Mouse (Mus musculus) kidney, postnatal 0 days (tissue): ENCODE measurements around the gene Nsd1. TPM values are rescaled to one million over a fixed set of nuclear protein-coding genes. Genes with fewer than 3 reads are reported as not detected.

Experiments used
- ATAC-seq: fragments of 200-750 bp; cut with Nextera tagmentation; replicated peaks from 2 replicates; pipeline ENCODE4 v1.8.0; 2017; ENCODE audit warnings: low read depth, moderate number of reproducible peaks, moderate TSS enrichment, moderate library complexity; ENCODE audit not compliant: low FRiP score
- DNase-seq: peaks from one replicate; pipeline ENCODE4 v3.0.0-alpha.2; 2016; ENCODE audit warnings: low spot score
- H3K27ac ChIP-seq: fragments of 300-500 bp; sonication (generic); 2 replicates; pipeline ENCODE4 v1.5.1; 2014; ENCODE audit warnings: mild to moderate bottlenecking
- H3K27me3 ChIP-seq: fragments of 300-500 bp; sonication (generic); 2 replicates; pipeline ENCODE4 v1.6.1; 2014; ENCODE audit warnings: low read length, mixed read lengths; ENCODE audit not compliant: insufficient read depth
- H3K36me3 ChIP-seq: fragments of 300-500 bp; sonication (generic); 2 replicates; pipeline ENCODE4 v1.6.1; 2014; ENCODE audit warnings: low read length, mixed read lengths; ENCODE audit not compliant: insufficient read depth
- H3K4me1 ChIP-seq: fragments of 300-500 bp; sonication (generic); replicated peaks from 2 replicates; pipeline ENCODE4 v1.6.1; 2014; ENCODE audit warnings: antibody characterized with exemption, low read length, mixed read lengths; ENCODE audit not compliant: insufficient read depth
- H3K4me2 ChIP-seq: fragments of 300-500 bp; sonication (generic); 2 replicates; pipeline ENCODE4 v1.6.1; 2014; ENCODE audit warnings: mild to moderate bottlenecking, low read length, moderate library complexity, mixed read lengths
- H3K4me3 ChIP-seq: fragments of 300-500 bp; sonication (generic); replicated peaks from 2 replicates; pipeline ENCODE4 v1.5.1; 2014; ENCODE audit warnings: low read depth, low read length
- H3K9ac ChIP-seq: fragments of 300-500 bp; sonication (generic); 2 replicates; pipeline ENCODE4 v1.6.1; 2014; ENCODE audit warnings: low read depth, low read length
- H3K9me3 ChIP-seq: fragments of 300-500 bp; sonication (generic); replicated peaks from 2 replicates; pipeline ENCODE4 v1.6.1; 2016; ENCODE audit warnings: low read length, inconsistent platforms, mixed read lengths
- CTCF ChIP-seq: IDR thresholded peaks from 2 replicates; pipeline ENCODE4 v1.5.1; 2016; ENCODE audit warnings: antibody characterized with exemption, low read depth, mild to moderate bottlenecking, moderate library complexity
- WGBS: fragments of 180-500 bp; shearing (Covaris S2); extraction: QIAGEN DNeasy Blood & Tissue Kit; methylation state at CpG from one replicate; pipeline ENCODE4 v1.1.7; 2014; 5-methylcytosine and 5-hydroxymethylcytosine counted together
- polyA plus RNA-seq: library from polyadenylated mRNA; unstranded; fragments of >200 nt; fragmentation: Nextera tagmentation; extraction: Ambion mirVana; gene quantifications from 2 replicates; pipeline ENCODE4 v1.2.1, GENCODE M21; 2015

Gene Nsd1
- polyA plus RNA-seq, 1 experiment from 2014 or later, result 52.5 TPM

GRCm38 (mm10) chr13:55313051-55313450, 103.5 kb downstream of the Nsd1 start:
- H3K4me3 ChIP-seq, result no peak overlapping the region
- H3K27ac ChIP-seq, result no peak overlapping the region
- H3K36me3 ChIP-seq, result peaks cover 63% of the 10 kb centered on the region
- no peak overlapping the region for H3K9ac ChIP-seq
- H3K9me3 ChIP-seq, result no peaks in the 10 kb centered on the region
- 52% methylated on average over 9 of the region's 9 CpGs for WGBS
- no peak overlapping the region for H3K4me2 ChIP-seq
- H3K4me1 ChIP-seq, result no peaks in the 10 kb centered on the region
- H3K27me3 ChIP-seq, result no peaks in the 10 kb centered on the region
- no peak for DNase-seq
- TF ChIP-seq CTCF, result no peak
- ATAC-seq, result no peak

DNA sequence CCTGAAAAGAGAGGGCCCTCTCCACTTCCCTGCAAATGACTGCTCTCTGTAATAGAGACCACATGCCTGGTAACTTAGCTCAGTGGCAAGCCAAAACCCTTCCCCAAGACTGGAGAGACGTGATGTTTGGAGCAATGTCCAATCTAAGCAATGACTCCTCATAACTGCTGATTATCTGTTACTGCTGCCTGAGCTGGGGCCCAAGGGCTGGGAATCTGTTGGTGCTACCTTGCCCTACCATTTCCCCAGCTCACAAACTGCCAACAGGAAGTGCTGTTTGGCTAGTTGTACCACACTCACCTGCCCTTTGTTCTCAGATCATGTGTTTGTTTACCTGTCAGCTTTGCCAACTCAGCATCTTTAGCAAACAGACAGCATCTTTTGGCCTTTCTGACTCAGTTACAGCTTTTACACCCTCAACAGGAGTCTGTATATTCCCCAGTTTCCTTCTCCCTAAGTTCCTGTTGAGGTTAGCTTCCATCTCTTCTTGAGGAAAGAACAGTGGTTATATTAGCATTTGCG, 105.4 kb downstream of the Nsd1 start:
- WGBS, result 86% methylated on average over 2 of the region's 2 CpGs
- no peak for TF ChIP-seq CTCF
- Histone ChIP-seq H3K27me3 (no peaks in the 10 kb centered on the region), H3K4me3 (no peak overlapping the region), H3K4me2 (no peak overlapping the region), H3K27ac (no peak overlapping the region), H3K4me1 (no peaks in the 10 kb centered on the region), H3K36me3 (peaks cover 68% of the 10 kb centered on the region), H3K9ac (no peak overlapping the region), H3K9me3 (no peaks in the 10 kb centered on the region)
- ATAC-seq, result no peak; the same call in 1 of the 2 replicates
- DNase-seq, result no peak

- Histone ChIP-seq H3K36me3 (peaks cover 39% of the 10 kb centered on the region), H3K9ac (no peak overlapping the region), H3K9me3 (no peaks in the 10 kb centered on the region), H3K27me3 (no peaks in the 10 kb centered on the region), H3K4me1 (peaks cover 11% of the 10 kb centered on the region; the same call in 1 of the 2 replicates), H3K4me3 (no peak overlapping the region), H3K4me2 (no peak overlapping the region), H3K27ac (no peak overlapping the region)
- DNase-seq, result no peak
- no peak for ATAC-seq
- WGBS, result 81% methylated on average over 3 of the region's 3 CpGs
- TF ChIP-seq CTCF, result no peak
Observed at GRCm38 (mm10) chr13:55318351-55318750, 108.8 kb downstream of the Nsd1 start.

GRCm38 (mm10) chr13:55319931-55320533, 110.5 kb downstream of the Nsd1 start, which contains the start of gene Prelid1:
Prelid1 (plus strand) TSS chr13:55320500.
- no peak for TF ChIP-seq CTCF
- Histone ChIP-seq H3K36me3 (peaks cover 36% of the 10 kb centered on the region), H3K4me1 (peaks cover 14% of the 10 kb centered on the region; the same call in 1 of the 2 replicates), H3K27ac (no peak within 1 kb of the TSS), H3K4me2 (peak within 1 kb of the TSS; percentile 98), H3K9me3 (no peaks in the 10 kb centered on the region), H3K4me3 (peak within 1 kb of the TSS; percentile 85), H3K27me3 (no peaks in the 10 kb centered on the region), H3K9ac (peak within 1 kb of the TSS; percentile 96)
- 80% methylated on average over 4 of the region's 4 CpGs for WGBS
- DNase-seq, result no peak
- ATAC-seq, result no peak

- H3K36me3 ChIP-seq, result peaks cover 40% of the 10 kb centered on the region
Observed at GRCm38 (mm10) chr13:55321434-55322129, 112.0 kb downstream of the Nsd1 start, which contains the start of gene Rab24. Rab24 (minus strand) TSS chr13:55321946.

DNA sequence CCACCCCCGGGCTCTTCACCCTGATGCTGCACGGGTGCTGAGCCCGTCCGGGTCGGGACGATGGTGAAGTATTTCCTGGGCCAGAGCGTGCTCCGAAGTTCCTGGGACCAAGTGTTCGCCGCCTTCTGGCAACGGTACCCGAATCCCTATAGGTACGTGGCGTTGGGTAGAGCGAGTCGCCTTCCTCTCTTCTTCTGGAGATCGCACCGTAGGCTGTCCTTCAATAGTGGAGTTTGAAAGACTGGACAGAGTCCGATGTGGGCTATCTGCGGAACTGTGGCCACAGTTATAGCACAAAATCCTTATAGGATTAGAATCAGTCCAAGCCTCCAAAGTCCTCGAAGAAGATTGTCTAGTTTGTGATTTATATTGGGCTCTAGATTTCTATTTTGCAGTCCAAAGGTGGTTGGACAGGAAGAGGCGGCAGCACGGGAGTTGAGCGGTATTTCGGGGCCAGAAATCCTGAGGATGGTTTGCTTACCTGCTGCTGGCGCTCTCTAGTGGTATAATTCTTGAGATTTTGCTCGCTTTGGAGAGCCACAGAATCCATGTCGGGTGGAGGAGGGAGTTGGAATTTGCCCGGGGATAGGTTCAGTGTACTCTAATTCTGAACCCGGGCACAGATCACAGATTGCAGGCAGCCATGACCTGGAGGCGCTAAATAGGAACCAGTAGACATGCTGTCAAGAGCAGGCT, 112.7 kb downstream of the Nsd1 start:
- Histone ChIP-seq H3K9me3 (no peaks in the 10 kb centered on the region), H3K4me2 (peak overlapping the region; percentile 98), H3K9ac (peak overlapping the region; percentile 96), H3K27ac (peak overlapping the region; percentile 80), H3K27me3 (no peaks in the 10 kb centered on the region), H3K4me3 (peak overlapping the region; percentile 85), H3K36me3 (peaks cover 40% of the 10 kb centered on the region), H3K4me1 (peaks cover 14% of the 10 kb centered on the region; the same call in 1 of the 2 replicates)
- under 1% methylated on average over 31 of the region's 31 CpGs for WGBS
- DNase-seq (peak; percentile 87), ATAC-seq (peak; percentile 25; the same call in 1 of the 2 replicates)
- peak; percentile 68 for TF ChIP-seq CTCF

More at GRCm38 (mm10) chr13:55321434-55322129, 112.0 kb downstream of the Nsd1 start, which contains the start of gene Rab24:
- TF ChIP-seq CTCF, result no peak
- ATAC-seq (peak; percentile 88), DNase-seq (peak; percentile 93)
- Histone ChIP-seq H3K9ac (peak within 1 kb of the TSS; percentile 96), H3K4me3 (peak within 1 kb of the TSS; percentile 85), H3K27ac (peak within 1 kb of the TSS; percentile 80), H3K27me3 (no peaks in the 10 kb centered on the region), H3K4me1 (peaks cover 14% of the 10 kb centered on the region; the same call in 1 of the 2 replicates), H3K9me3 (no peaks in the 10 kb centered on the region), H3K4me2 (peak within 1 kb of the TSS; percentile 98)
- 0% methylated on average over 73 of the region's 73 CpGs for WGBS
